Mouse (Mus musculus): ENCODE data around the gene Pcna.

Pcna gene

DNA sequence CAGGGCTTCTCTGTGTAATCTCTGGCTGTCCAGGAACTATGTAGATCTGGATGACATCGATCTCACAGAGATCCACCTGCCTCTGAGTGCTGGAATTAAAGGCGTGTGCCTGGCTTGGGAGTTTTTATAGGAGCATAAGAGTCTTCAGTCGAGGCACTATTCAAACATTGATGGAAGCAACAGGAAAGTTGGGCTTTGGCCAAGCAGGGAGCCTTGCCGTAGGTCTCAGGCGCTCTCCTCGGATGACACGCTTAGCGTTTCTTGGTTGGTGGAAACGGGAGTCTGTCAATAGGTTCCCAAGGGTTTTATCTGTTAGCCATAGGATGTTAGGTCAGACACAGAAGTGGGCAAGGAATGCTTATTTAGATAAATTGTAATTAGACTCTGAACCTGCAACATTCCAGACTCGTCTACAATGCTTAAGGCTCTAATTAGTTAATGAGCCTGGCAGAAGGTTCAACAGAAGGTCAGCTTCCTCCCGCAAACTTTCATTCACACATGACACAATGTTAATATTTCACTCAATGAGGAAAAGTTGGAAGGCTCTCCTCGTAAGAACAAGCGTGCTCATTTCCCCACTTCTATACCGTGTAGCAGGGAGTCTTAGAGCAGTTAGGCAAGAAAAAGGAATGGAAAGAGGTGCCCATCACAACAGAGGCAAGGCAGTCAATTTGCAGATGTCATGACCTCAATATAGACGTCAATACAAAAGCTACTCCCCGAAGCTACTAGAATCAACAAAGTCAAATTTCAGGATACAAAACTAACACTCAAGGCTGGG lies 18.9 kb downstream of the Pcna start:
- no peak for DNase-seq (ENCODE audit: low spot score)

DNA sequence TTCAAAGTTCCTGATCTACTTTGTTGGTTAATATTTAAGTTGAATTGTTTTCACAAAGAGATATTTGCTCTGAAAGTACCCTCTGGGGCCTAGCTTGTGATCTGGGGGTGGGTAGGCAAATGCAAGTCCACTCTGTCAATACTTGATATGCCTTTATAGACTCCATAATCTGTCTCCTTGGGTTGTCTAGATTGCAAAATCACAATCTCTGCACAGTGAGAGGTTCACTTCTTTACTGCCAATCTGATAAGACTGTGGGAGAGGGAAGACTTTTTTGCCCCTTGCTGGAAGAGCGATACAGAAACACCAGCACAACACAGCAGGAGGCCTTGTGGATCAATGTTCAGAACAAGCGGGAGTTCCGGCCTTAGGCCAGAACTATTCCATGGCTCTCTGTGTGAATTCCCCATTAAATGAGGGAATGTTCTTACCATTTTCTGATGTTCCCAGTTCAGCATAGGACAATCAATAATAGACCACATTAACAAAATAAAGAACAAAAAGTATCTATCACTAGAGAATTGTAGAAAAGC lies 20.6 kb downstream of the Pcna start:
- DNase-seq (ENCODE audit: low spot score) = no peak

DNA sequence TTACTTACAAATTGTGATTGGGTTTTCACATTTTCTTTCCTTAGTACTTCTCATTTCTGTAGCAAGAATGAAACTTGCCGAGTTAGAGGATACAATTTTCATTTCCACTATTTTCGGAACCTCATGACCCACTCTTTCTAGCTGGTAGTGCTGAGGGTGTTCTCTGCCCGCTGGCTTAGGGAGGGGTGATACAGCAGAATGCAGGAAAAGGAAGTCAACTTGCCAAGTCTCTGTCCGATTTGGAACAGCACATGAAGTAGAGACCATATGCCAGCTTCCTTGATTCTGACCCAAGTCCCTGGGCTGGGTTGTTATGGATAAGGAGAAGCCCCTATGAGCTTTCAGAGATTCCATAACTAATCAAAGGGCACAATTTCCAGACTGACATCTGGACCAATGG lies 28.8 kb downstream of the Pcna start:
- DNase-seq (ENCODE audit: low spot score) = peak; percentile 43

DNA sequence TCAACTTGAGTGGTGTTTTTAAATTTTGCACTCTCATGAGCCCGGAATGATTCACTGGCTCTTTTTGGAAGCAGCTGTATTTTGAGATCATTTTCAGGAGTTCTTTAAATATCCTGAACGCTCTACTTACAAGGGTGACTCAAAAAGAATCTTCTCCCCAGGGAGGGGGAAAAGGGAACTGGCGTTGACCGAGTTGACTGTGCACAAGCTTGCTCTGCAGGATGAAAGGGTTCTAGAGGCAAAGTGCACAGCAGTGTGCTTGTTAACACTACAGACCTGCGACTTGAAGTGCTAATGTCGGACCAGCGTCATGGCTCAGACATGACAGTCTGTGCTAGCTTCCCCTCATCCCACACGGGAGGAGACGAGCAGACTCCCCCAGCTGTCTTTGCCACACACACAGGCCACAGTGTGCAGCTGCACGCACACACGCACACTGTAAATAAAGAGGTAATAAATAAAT lies 31.5 kb downstream of the Pcna start:
- DNase-seq (ENCODE audit: low spot score) = peak; percentile 15

DNA sequence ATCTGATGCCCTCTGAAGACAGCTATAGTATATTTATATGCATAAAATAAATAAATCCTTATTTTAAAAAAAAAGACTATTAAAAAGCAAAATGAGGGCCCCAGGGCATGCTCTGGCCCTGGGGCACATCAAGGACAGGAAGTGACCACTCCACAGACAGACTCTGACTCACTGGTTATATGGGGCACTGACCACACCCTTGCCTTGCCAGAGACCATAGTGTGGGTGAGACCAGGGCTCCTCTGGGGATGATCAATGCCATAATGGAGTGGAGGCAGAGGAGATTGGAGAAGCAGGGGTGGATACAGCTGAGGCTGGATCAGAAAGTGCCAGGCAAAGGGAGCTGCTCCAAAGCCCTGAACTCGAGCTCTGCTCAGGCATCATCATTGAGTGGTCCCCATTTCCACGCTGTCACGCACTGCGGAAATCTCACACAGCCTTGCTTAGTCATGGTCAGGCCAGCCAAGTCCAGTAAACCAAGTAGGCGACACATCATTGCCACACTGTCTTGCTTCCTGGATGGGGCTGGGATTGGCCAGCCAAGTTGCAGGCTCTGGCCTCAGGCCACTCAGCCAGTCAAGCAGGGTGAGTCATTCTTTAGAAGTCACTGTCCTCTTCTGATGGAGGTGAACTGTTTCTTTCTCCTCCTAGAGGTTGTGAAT lies 41.0 kb downstream of the Pcna start:
- no peak for DNase-seq (ENCODE audit: low spot score)

DNA sequence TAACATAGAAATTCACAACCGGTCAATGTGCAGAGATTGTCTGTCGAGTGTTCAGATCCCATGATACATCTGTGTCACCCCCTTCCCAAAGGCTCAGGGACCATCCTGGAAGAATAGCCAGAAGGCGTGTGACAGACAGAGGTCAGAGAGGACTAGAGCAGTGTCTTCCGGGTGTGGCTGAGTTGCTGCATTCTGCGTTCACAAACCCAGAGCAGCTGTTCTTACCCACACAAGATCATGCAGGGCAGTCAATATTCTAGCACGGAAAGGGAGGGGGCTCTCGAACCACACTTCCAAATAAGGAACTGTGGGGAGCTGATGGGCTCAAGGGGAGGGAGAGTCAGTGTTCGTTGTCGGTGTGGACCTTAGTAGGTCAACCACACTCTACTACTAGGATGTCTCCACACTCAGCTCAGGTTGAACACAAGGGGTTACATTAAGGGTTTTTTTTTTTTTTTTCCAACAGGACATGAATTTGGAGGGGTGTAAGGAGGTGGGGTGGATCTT lies 42.3 kb downstream of the Pcna start:
- DNase-seq (ENCODE audit: low spot score) = no peak

DNA sequence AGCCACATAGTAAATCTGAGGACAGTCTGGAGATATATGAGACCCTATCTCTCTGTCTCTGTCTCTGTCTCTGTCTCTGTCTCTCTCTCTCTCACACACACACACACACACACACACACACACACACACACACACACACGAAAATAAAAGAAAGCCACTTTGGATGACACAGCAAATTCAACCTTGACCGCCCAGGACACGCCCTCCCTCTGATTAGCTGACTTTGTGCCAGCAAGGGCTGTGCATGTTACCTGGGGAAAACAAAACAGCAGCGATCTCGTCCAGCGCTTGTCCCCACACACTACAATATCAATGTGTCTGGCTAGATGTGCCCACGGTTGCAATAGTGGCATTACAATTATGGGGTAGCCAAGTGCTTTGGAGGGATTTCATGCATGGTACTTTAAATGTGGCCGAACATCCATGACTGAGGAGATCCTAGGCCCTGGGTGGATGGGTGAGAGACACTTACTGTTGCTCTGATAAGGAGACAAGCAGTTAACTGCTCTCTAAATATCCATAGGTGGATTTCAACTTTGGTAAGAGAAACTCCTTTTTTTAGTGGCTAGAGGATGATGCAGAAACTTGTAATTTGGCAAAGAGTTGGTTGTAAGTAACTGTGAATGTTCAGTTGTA lies 44.8 kb downstream of the Pcna start:
- DNase-seq (ENCODE audit: low spot score) = no peak

DNA sequence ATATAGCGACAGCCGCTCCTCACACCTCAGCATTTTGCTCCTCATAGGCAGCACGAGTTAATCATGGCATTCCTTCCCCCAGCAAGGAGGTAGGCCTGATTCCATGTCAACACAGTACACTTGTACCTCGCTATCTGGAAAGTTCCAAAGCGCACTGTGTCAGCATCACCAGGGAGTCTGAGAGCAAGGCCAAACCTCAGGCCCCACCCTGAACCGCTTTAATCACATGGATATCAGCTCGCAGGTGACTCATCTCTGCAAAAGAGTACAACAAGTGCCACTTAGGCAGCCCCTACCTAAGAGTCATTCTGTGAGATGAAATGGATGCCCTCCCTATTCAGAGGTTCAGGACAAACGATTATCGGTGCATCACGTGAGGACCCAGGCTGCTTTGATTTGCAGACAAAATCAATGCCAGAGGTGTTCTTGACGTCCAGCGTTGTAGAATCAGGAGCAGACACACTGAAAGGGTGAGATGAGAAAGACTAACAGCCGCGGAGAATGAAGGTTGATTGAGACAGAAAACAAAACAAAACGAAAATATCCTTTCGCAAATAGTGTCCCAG lies 46.7 kb downstream of the Pcna start:
- DNase-seq (ENCODE audit: low spot score) = no peak

DNA sequence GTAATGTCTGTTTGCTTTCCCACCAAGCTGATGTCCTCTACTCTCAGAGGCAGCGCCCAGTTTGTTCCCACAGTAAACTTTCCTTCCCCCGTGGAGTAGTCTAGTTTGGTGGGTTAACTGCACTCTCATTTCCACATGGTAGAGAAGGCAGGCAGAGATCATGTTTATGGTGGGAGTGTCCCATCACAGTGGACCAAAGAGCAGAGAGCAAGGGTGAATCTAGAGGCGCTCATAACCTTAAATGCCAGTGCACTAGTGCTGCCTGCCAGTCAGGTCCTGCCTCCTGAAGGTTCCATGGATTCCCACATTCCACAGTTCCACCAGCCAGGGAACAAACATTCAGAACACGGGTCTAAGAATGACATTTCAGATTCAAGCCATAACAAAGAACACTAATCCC lies 47.6 kb downstream of the Pcna start:
- no peak for DNase-seq (ENCODE audit: low spot score)

DNA sequence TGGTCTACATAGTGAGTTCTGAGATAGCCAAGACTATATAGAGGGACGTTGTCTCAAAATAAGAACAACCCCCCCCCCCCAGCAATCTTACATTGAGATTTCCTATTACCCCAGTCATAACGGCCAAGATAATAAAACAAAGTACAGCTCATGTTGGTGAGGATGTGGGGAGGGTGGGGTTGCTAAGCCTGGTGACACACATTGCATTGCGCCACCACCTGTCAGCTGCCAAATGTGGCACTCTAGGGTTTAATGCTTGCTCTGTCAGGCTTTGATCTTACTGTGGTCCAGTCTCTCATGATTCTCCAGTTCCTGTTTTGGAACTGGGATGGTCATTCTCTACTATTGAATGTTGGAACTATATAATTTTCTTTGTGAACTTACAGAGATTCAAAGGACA lies 49.3 kb downstream of the Pcna start:
- DNase-seq (ENCODE audit: low spot score) = no peak

DNA sequence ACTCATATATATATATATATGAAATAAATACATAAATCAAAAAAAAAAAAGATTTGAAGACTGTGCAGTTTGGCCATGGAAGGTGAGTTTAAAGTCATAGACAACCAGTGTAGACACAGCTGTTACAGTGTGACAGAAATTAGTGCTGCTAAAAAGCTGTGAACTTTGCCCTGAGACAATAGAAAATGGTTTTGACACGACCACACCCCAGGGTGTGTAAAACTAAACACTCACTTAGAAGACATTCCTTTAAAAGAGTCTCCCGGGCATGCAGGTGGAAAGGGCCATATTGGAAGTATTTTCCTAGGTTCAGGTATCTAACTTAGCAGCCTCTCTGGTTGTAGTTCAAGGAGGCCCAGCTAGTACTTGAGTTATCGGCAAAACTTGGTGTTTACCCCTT lies 49.9 kb downstream of the Pcna start:
- DNase-seq (ENCODE audit: low spot score) = no peak

Data from layer of hippocampus, adult 11-12 months (tissue).